ENCODE assay signal across 10 mouse cellular contexts in the genomic region with DNA sequence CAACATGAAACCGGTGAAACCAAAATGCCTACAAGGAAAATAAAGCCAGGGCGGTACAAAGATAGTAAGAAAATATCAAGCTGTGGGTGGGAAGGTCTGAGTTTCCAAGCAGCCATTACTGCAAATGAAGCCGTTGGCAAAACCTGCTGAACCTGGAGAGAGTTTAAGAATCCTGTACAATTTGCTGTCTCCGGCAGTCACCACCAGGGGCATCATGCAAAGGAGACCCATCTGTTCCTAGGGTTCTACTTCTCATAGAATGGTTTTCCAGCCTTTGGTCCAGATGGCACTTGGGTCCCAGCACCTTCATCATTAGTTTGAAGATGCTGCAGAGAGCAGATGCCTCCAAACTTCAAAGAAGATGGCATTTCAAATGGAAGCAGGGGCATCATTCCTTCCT.
DNase-seq lines count a peak whose midpoint lies in the region; ATAC-seq and TF ChIP-seq lines count a peak whose summit lies in the region.
"Had no signal": no experiment of that assay in that cellular context is flagged by ENCODE, and none has a peak within 500 bp of the region (broad histone marks: within the 10 kb centered on the region; RNA-seq: fewer than 3 reads in every experiment).

No protein-coding gene starts in this region.

- H3K79me2 ChIP-seq in heart, adult 2 months (replicated peaks; ENCODE audit: control insufficient read depth, insufficient read depth, low read length) = no peaks in the 10 kb centered on the region

- H3K9me3 ChIP-seq in liver, embryonic 14.5 days (ENCODE audit: control insufficient read depth, low read length) = no peaks in the 10 kb centered on the region
- H3K9me3 ChIP-seq in liver, embryonic 12.5 days (replicated peaks) = no peaks in the 10 kb centered on the region
- H3K9me3 ChIP-seq in stomach, postnatal 0 days (ENCODE audit: control insufficient read depth, low read length) = 0 out of 2 replicates have a peak, but pooled peaks cover 2% of the 10 kb centered on the region
- H3K9me3 ChIP-seq: liver, embryonic 15.5 days had no signal

- no peak for ATAC-seq in liver, embryonic 14.5 days (ENCODE audit: insufficient read depth)
- ATAC-seq in liver, embryonic 12.5 days = no peak
- ATAC-seq in stomach, postnatal 0 days (ENCODE audit: low FRiP score, low TSS enrichment) = no peak

- no peaks in the 10 kb centered on the region for H3K27me3 ChIP-seq in heart, adult 2 months (ENCODE audit: control insufficient read depth, insufficient read depth, low read length)
- no peaks in the 10 kb centered on the region for H3K27me3 ChIP-seq in liver, embryonic 14.5 days (ENCODE audit: control insufficient read depth, insufficient read depth, low read length)
- H3K27me3 ChIP-seq in liver, embryonic 12.5 days (replicated peaks) = no peaks in the 10 kb centered on the region
- no peaks in the 10 kb centered on the region for H3K27me3 ChIP-seq in stomach, postnatal 0 days (ENCODE audit: control insufficient read depth, insufficient read depth, low read length)
- H3K27me3 ChIP-seq: liver, embryonic 15.5 days had no signal

- TF ChIP-seq CTCF in heart, adult 2 months (IDR thresholded peaks at IDR 0.05) = peak; percentile 32
- TF ChIP-seq CTCF in liver, embryonic 14.5 days (IDR thresholded peaks at IDR 0.05; ENCODE audit: low read depth) = peak; percentile 33
- peak; percentile 65 for TF ChIP-seq CTCF in stomach, postnatal 0 days (IDR thresholded peaks at IDR 0.05; ENCODE audit: low read depth)

- H3K36me3 ChIP-seq in heart, adult 2 months (ENCODE audit: control insufficient read depth, insufficient read depth, low read length) = no peaks in the 10 kb centered on the region
- no peaks in the 10 kb centered on the region for H3K36me3 ChIP-seq in liver, embryonic 14.5 days (replicated peaks; ENCODE audit: control insufficient read depth, insufficient read depth, low read depth)
- H3K36me3 ChIP-seq in liver, embryonic 12.5 days = no peaks in the 10 kb centered on the region
- no peaks in the 10 kb centered on the region for H3K36me3 ChIP-seq in stomach, postnatal 0 days (ENCODE audit: control insufficient read depth, insufficient read depth, low read length)
- H3K36me3 ChIP-seq: liver, embryonic 15.5 days had no signal

- H3K27ac ChIP-seq in heart, adult 2 months = no peak overlapping the region
- no peak overlapping the region for H3K27ac ChIP-seq in liver, embryonic 14.5 days
- H3K27ac ChIP-seq in liver, embryonic 12.5 days = no peak overlapping the region
- no peak overlapping the region for H3K27ac ChIP-seq in stomach, postnatal 0 days (replicated peaks)
- H3K27ac ChIP-seq: liver, embryonic 15.5 days had no signal

- no peak overlapping the region for H3K9ac ChIP-seq in heart, adult 2 months (ENCODE audit: low read depth, low read length)
- no peak overlapping the region for H3K9ac ChIP-seq in liver, embryonic 14.5 days (replicated peaks)
- H3K9ac ChIP-seq in liver, embryonic 12.5 days = no peak overlapping the region
- H3K9ac ChIP-seq in stomach, postnatal 0 days (ENCODE audit: low read length) = no peak overlapping the region
- H3K9ac ChIP-seq: liver, embryonic 15.5 days had no signal

- no peak for DNase-seq in heart, adult 2 months
- no peak for DNase-seq in heart, postnatal 14 days
- no peak for DNase-seq in liver, embryonic 14.5 days (ENCODE audit: low read depth in 3 of 3, low spot score in 3 of 3)
- peak; percentile 60 to 70 for DNase-seq in cerebellum, postnatal 14 days
- DNase-seq in stomach, postnatal 0 days (ENCODE audit: low spot score) = peak; percentile 35
- no peak for DNase-seq in adipocyte (ENCODE audit: low spot score)
- DNase-seq in adrenal gland, adult (ENCODE audit: inconsistent age in 2 of 2, low spot score in 1 of 2) = no peak
- DNase-seq: adrenal gland, adult 8-10 months had no signal

- 55% methylated on average over 4 of the region's 4 CpGs for WGBS in heart, adult 2 months
- 34% methylated on average over 4 of the region's 4 CpGs for WGBS in liver, embryonic 14.5 days (ENCODE audit: insufficient replicate concordance)
- 44% methylated on average over 4 of the region's 4 CpGs for WGBS in liver, embryonic 12.5 days (ENCODE audit: insufficient replicate concordance)
- 37% methylated on average over 4 of the region's 4 CpGs for WGBS in stomach, postnatal 0 days

- no peak for TF ChIP-seq POLR2A in heart, adult 2 months (IDR thresholded peaks at IDR 0.05; ENCODE audit: insufficient read depth, low read depth, low read length)

- no peak for TF ChIP-seq EP300 in heart, adult 2 months (IDR thresholded peaks at IDR 0.05; ENCODE audit: insufficient read depth, low read depth, low read length)
- no peak for TF ChIP-seq EP300 in liver, embryonic 14.5 days (IDR thresholded peaks at IDR 0.05; ENCODE audit: low read depth)
- TF ChIP-seq EP300 in stomach, postnatal 0 days (optimal IDR thresholded peaks at IDR 0.05) = no peak

- H3K4me3 ChIP-seq in heart, adult 2 months = no peak overlapping the region
- no peak overlapping the region for H3K4me3 ChIP-seq in liver, embryonic 14.5 days (ENCODE audit: insufficient read depth in 1 of 2, low read depth in 2 of 2, low read length in 2 of 2)
- no peak overlapping the region for H3K4me3 ChIP-seq in liver, embryonic 12.5 days
- H3K4me3 ChIP-seq in stomach, postnatal 0 days (ENCODE audit: low read depth, low read length) = no peak overlapping the region
- H3K4me3 ChIP-seq: liver, embryonic 15.5 days had no signal

- intact Hi-C loops in heart, adult 2 months (cut with DNase I) = no loop called here
- intact Hi-C loops in heart, postnatal 14 days (cut with DNase I) = no loop called here

- no peak overlapping the region for H3K4me2 ChIP-seq in liver, embryonic 14.5 days (ENCODE audit: low read depth)
- H3K4me2 ChIP-seq in liver, embryonic 12.5 days = no peak overlapping the region
- no peak overlapping the region for H3K4me2 ChIP-seq in stomach, postnatal 0 days (replicated peaks; ENCODE audit: low read depth)
- H3K4me2 ChIP-seq: liver, embryonic 15.5 days had no signal

- no peaks in the 10 kb centered on the region for H3K4me1 ChIP-seq in heart, adult 2 months (ENCODE audit: control insufficient read depth, insufficient read depth, low read length)
- H3K4me1 ChIP-seq in liver, embryonic 14.5 days (replicated peaks; ENCODE audit: control insufficient read depth in 2 of 2, insufficient read depth in 2 of 2, low read length in 1 of 2) = no peaks in the 10 kb centered on the region
- H3K4me1 ChIP-seq in liver, embryonic 12.5 days = no peaks in the 10 kb centered on the region
- H3K4me1 ChIP-seq in stomach, postnatal 0 days (replicated peaks; ENCODE audit: control insufficient read depth, insufficient read depth) = no peaks in the 10 kb centered on the region
- H3K4me1 ChIP-seq: liver, embryonic 15.5 days had no signal

Comparison
In these comparisons a context has a peak if more than half of its experiments do, and no peak if none do; other contexts are left out.
1. DNase-seq: peak in cerebellum, postnatal 14 days (2 of 2) and stomach, postnatal 0 days (single experiment); none in heart, adult 2 months (0 of 2), heart, postnatal 14 days (0 of 2), liver, embryonic 14.5 days (0 of 3), adipocyte (single experiment) and adrenal gland, adult (0 of 2).
2. Peak in every context shown above with its lines, with median percentiles within 50 percentile points of each other: CTCF ChIP-seq.